Mouse (Mus musculus): ENCODE data around the gene Gm20388. TPM values are rescaled to one million over a fixed set of nuclear protein-coding genes. Genes with fewer than 3 reads are reported as not detected.
A peak's percentile ranks its signal among the peaks of the same experiment; 100 is the strongest.

Gene Gm20388
- polyA plus RNA-seq, 2 experiments = 8.5 TPM; not detected in 1

DNA sequence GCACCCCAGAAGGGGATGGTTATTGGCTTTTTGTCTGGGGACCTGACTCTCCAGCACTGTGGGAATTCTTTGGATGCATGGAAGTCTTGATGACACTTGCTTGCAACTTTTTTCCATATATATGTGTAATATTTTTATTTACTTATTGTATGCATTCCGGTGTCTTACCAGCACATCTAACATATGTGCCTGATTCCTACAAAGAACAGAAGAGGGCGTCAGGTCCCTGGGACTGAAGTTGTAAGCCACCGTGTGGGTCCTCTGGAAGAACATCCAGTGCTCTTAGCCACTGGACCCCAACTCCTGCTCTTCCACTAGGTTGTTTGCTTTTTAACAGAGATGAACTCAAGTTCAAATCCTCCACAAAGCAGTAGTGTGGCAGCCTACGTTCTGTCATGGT is 459.8 kb downstream of the Gm20388 start:
- TF ChIP-seq EP300 (IDR thresholded peaks at IDR 0.05; ENCODE audit: low read depth) (no peak), CTCF (IDR thresholded peaks at IDR 0.05; ENCODE audit: low read depth) (peak; percentile 71)
- DNase-seq (ENCODE audit: low read depth in 3 of 3, low spot score in 3 of 3) (peak in 2 of 3 experiments; percentile 55 to 64), ATAC-seq (ENCODE audit: insufficient read depth) (no peak)
- H3K36me3 ChIP-seq (replicated peaks; ENCODE audit: control insufficient read depth, insufficient read depth, low read depth) = no peaks in the 10 kb centered on the region
- peak overlapping the region; percentile 86 for H3K9ac ChIP-seq (replicated peaks)
- peak overlapping the region in 1 of 2 experiments; percentile 62; a peak in 2 of 4 replicates for H3K4me3 ChIP-seq (ENCODE audit: insufficient read depth in 1 of 2, low read depth in 2 of 2, low read length in 2 of 2)
- H3K4me2 ChIP-seq (ENCODE audit: low read depth) = peak overlapping the region; percentile 94
- WGBS (ENCODE audit: insufficient replicate concordance) = 16% methylated on average over 4 of the region's 4 CpGs
- H3K27ac ChIP-seq = peak overlapping the region; percentile 97
- H3K27me3 ChIP-seq (ENCODE audit: control insufficient read depth, insufficient read depth, low read length) = no peaks in the 10 kb centered on the region
- peaks cover 74 to 75% of the 10 kb centered on the region in 2 experiments for H3K4me1 ChIP-seq (replicated peaks; ENCODE audit: control insufficient read depth in 2 of 2, insufficient read depth in 2 of 2, low read length in 1 of 2)
- H3K9me3 ChIP-seq (ENCODE audit: control insufficient read depth, low read length) = no peaks in the 10 kb centered on the region

DNA sequence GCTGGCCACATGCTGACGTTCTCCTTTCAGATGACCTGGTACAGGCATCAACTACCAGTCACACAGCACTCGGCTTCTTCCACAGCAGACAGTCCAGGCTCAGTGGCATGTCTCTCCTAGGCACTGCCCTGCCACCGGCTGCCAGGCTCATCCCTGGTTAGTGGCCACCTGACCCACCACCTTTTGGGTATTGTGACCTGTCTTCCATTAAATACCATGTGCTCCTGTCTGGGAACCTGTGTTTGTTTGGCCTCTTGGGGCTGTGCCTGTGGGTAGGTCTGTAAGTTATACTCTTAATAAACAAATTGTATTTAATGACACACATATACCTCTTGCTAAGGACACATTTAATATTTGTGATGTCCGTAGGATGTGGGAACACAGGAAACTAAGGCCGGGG is 460.5 kb downstream of the Gm20388 start:
- Histone ChIP-seq H3K4me3 (ENCODE audit: insufficient read depth in 1 of 2, low read depth in 2 of 2, low read length in 2 of 2) (no peak overlapping the region), H3K36me3 (replicated peaks; ENCODE audit: control insufficient read depth, insufficient read depth, low read depth) (no peaks in the 10 kb centered on the region), H3K9ac (replicated peaks) (peak overlapping the region; percentile 86), H3K4me1 (replicated peaks; ENCODE audit: control insufficient read depth in 2 of 2, insufficient read depth in 2 of 2, low read length in 1 of 2) (peaks cover 78 to 81% of the 10 kb centered on the region in 2 experiments), H3K4me2 (ENCODE audit: low read depth) (peak overlapping the region; percentile 94), H3K27ac (peak overlapping the region; percentile 97), H3K27me3 (ENCODE audit: control insufficient read depth, insufficient read depth, low read length) (no peaks in the 10 kb centered on the region), H3K9me3 (ENCODE audit: control insufficient read depth, low read length) (no peaks in the 10 kb centered on the region)
- TF ChIP-seq EP300 (IDR thresholded peaks at IDR 0.05; ENCODE audit: low read depth) (no peak), CTCF (IDR thresholded peaks at IDR 0.05; ENCODE audit: low read depth) (no peak)
- no peak for DNase-seq (ENCODE audit: low read depth in 3 of 3, low spot score in 3 of 3)
- ATAC-seq (ENCODE audit: insufficient read depth) = no peak
- 16% methylated on average over 5 of the region's 5 CpGs for WGBS (ENCODE audit: insufficient replicate concordance)

- no peaks in the 10 kb centered on the region for H3K27me3 ChIP-seq (ENCODE audit: control insufficient read depth, insufficient read depth, low read length)
- 10% methylated on average over 8 of the region's 8 CpGs for WGBS (ENCODE audit: insufficient replicate concordance)
- H3K4me3 ChIP-seq (ENCODE audit: insufficient read depth in 1 of 2, low read depth in 2 of 2, low read length in 2 of 2) = peak overlapping the region; percentile 9 to 33; a peak in 3 of 4 replicates
- ATAC-seq (ENCODE audit: insufficient read depth) (peak; percentile 85), DNase-seq (ENCODE audit: low read depth in 3 of 3, low spot score in 3 of 3) (peak; percentile 93 to 97 (median 96))
- no peaks in the 10 kb centered on the region for H3K36me3 ChIP-seq (replicated peaks; ENCODE audit: control insufficient read depth, insufficient read depth, low read depth)
- peaks cover 85 to 88% of the 10 kb centered on the region in 2 experiments for H3K4me1 ChIP-seq (replicated peaks; ENCODE audit: control insufficient read depth in 2 of 2, insufficient read depth in 2 of 2, low read length in 1 of 2)
- H3K9me3 ChIP-seq (ENCODE audit: control insufficient read depth, low read length) = no peaks in the 10 kb centered on the region
- peak overlapping the region; percentile 97 for H3K27ac ChIP-seq
- H3K4me2 ChIP-seq (ENCODE audit: low read depth) = peak overlapping the region; percentile 94
- TF ChIP-seq CTCF (IDR thresholded peaks at IDR 0.05; ENCODE audit: low read depth) (0 out of 2 replicates have a peak, but pooled peaks have one; percentile 21), EP300 (IDR thresholded peaks at IDR 0.05; ENCODE audit: low read depth) (peak; percentile 100)
- peak overlapping the region; percentile 86 for H3K9ac ChIP-seq (replicated peaks)
Measured at GRCm38 (mm10) chr8:120371725-120372457, 461.2 kb downstream of the Gm20388 start.

DNA sequence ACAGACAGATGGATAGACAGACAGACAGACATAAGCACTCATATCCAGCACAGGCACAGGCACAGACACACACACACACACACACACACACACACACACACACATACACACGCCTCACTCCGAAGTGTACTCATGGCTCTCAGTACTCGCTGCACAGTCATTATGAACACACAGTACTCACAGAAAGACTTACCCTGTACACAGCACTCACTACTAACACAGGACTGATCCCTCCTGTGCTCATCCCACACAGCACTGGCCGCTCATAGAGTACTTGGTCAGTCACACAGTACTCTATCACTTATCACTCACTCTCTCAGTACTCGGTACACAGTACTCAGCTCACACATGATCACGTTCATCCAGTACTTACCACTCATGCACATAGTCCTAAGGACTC is 462.0 kb downstream of the Gm20388 start:
- Histone ChIP-seq H3K4me3 (ENCODE audit: insufficient read depth in 1 of 2, low read depth in 2 of 2, low read length in 2 of 2) (no peak overlapping the region), H3K9me3 (ENCODE audit: control insufficient read depth, low read length) (no peaks in the 10 kb centered on the region), H3K36me3 (replicated peaks; ENCODE audit: control insufficient read depth, insufficient read depth, low read depth) (no peaks in the 10 kb centered on the region), H3K4me2 (ENCODE audit: low read depth) (peak overlapping the region; percentile 94), H3K4me1 (replicated peaks; ENCODE audit: control insufficient read depth in 2 of 2, insufficient read depth in 2 of 2, low read length in 1 of 2) (peaks cover 89 to 91% of the 10 kb centered on the region in 2 experiments), H3K27me3 (ENCODE audit: control insufficient read depth, insufficient read depth, low read length) (no peaks in the 10 kb centered on the region), H3K9ac (replicated peaks) (peak overlapping the region; percentile 80), H3K27ac (peak overlapping the region; percentile 97)
- WGBS (ENCODE audit: insufficient replicate concordance) = 37% methylated on average over 6 of the region's 6 CpGs
- TF ChIP-seq EP300 (IDR thresholded peaks at IDR 0.05; ENCODE audit: low read depth) = no peak
- TF ChIP-seq CTCF (IDR thresholded peaks at IDR 0.05; ENCODE audit: low read depth) = no peak
- DNase-seq (ENCODE audit: low read depth in 3 of 3, low spot score in 3 of 3) (no peak), ATAC-seq (ENCODE audit: insufficient read depth) (no peak)

GRCm38 (mm10) chr8:120373621-120374020 is 463.0 kb downstream of the Gm20388 start:
- DNase-seq (ENCODE audit: low read depth in 3 of 3, low spot score in 3 of 3) = no peak
- no peak overlapping the region for H3K4me2 ChIP-seq (ENCODE audit: low read depth)
- TF ChIP-seq EP300 (IDR thresholded peaks at IDR 0.05; ENCODE audit: low read depth) (no peak), CTCF (IDR thresholded peaks at IDR 0.05; ENCODE audit: low read depth) (0 out of 2 replicates have a peak, but pooled peaks have one; percentile 13)
- no peak for ATAC-seq (ENCODE audit: insufficient read depth)
- WGBS (ENCODE audit: insufficient replicate concordance) = 54% methylated on average over 3 of the region's 3 CpGs
- peaks cover 92 to 93% of the 10 kb centered on the region in 2 experiments for H3K4me1 ChIP-seq (replicated peaks; ENCODE audit: control insufficient read depth in 2 of 2, insufficient read depth in 2 of 2, low read length in 1 of 2)
- peak overlapping the region; percentile 80 for H3K9ac ChIP-seq (replicated peaks)
- H3K36me3 ChIP-seq (replicated peaks; ENCODE audit: control insufficient read depth, insufficient read depth, low read depth) = no peaks in the 10 kb centered on the region
- H3K4me3 ChIP-seq (ENCODE audit: insufficient read depth in 1 of 2, low read depth in 2 of 2, low read length in 2 of 2) = no peak overlapping the region
- no peaks in the 10 kb centered on the region for H3K27me3 ChIP-seq (ENCODE audit: control insufficient read depth, insufficient read depth, low read length)
- H3K9me3 ChIP-seq (ENCODE audit: control insufficient read depth, low read length) = no peaks in the 10 kb centered on the region
- H3K27ac ChIP-seq = peak overlapping the region; percentile 97

Data from liver, embryonic 14.5 days (tissue).